Mouse (Mus musculus) neural tube, embryonic 13.5 days (tissue): ENCODE data around the gene Rpp40. TPM values are rescaled to one million over a fixed set of nuclear protein-coding genes. Genes with fewer than 3 reads are reported as not detected.

Experiments used
- ATAC-seq: fragments of 200-750 bp; cut with Nextera tagmentation; 2 replicates; pipeline ENCODE4 v1.8.0; 2017; ENCODE audit warnings: low read depth, mild to moderate bottlenecking, moderate TSS enrichment, moderate library complexity
- H3K27ac ChIP-seq: fragments of 300-500 bp; sonication (generic); replicated peaks from 2 replicates; pipeline ENCODE4 v1.5.1; 2015; ENCODE audit warnings: moderate library complexity, mild to moderate bottlenecking, inconsistent platforms
- H3K27me3 ChIP-seq: fragments of 300-500 bp; sonication (generic); 2 replicates; pipeline ENCODE4 v1.6.1; 2015; ENCODE audit warnings: mild to moderate bottlenecking, inconsistent platforms
- H3K36me3 ChIP-seq: fragments of 300-500 bp; sonication (generic); 2 replicates; pipeline ENCODE4 v1.6.1; 2015; ENCODE audit warnings: mild to moderate bottlenecking, inconsistent platforms
- H3K4me1 ChIP-seq: fragments of 300-500 bp; sonication (generic); replicated peaks from 2 replicates; pipeline ENCODE4 v1.6.1; 2015; ENCODE audit warnings: inconsistent platforms
- H3K4me2 ChIP-seq: fragments of 300-500 bp; sonication (generic); 2 replicates; pipeline ENCODE4 v1.6.1; 2015; ENCODE audit warnings: inconsistent platforms, mild to moderate bottlenecking, moderate library complexity
- H3K4me3 ChIP-seq: fragments of 300-500 bp; sonication (generic); 2 replicates; pipeline ENCODE4 v1.5.1; 2015; ENCODE audit warnings: mild to moderate bottlenecking, inconsistent platforms
- H3K9ac ChIP-seq: fragments of 300-500 bp; sonication (generic); 2 replicates; pipeline ENCODE4 v1.6.1; 2015; ENCODE audit warnings: moderate library complexity, mild to moderate bottlenecking, inconsistent platforms
- H3K9me3 ChIP-seq: fragments of 300-500 bp; sonication (generic); 2 replicates; pipeline ENCODE4 v1.6.1; 2016; ENCODE audit warnings: inconsistent platforms
- WGBS: fragments of 180-500 bp; shearing (Covaris S2); methylation state at CpG from one replicate; pipeline ENCODE4 v1.1.7; 2015; 5-methylcytosine and 5-hydroxymethylcytosine counted together
- polyA plus RNA-seq: library from polyadenylated mRNA; unstranded; fragments of >200 nt; fragmentation: Nextera tagmentation; extraction: Ambion mirVana; gene quantifications from 2 replicates; pipeline ENCODE4 v1.2.1, GENCODE M21; 2015

The Rpp40 gene
- polyA plus RNA-seq, 1 experiment from 2014 or later: 13.4 TPM

GRCm38 (mm10) chr13:35845306-35845705, 60.9 kb downstream of the Rpp40 start:
- H3K9me3 ChIP-seq: no peaks in the 10 kb centered on the region
- ATAC-seq: no peak
- no peak overlapping the region for H3K4me3 ChIP-seq
- no peak overlapping the region for H3K27ac ChIP-seq
- H3K4me2 ChIP-seq: no peak overlapping the region
- H3K4me1 ChIP-seq: 0 out of 2 replicates have a peak, but pooled peaks cover 5% of the 10 kb centered on the region
- H3K27me3 ChIP-seq: no peaks in the 10 kb centered on the region
- WGBS: 66% methylated on average over 3 of the region's 3 CpGs
- H3K36me3 ChIP-seq: no peaks in the 10 kb centered on the region
- no peak overlapping the region for H3K9ac ChIP-seq

Other genes starting within 250 kb of the Rpp40 start
- 6.1 and 7.0 TPM in 2 replicates for gene Cdyl, start 246.5 kb downstream of the Rpp40 start, polyA plus RNA-seq
- gene Ppp1r3g, start 52.5 kb upstream of the Rpp40 start, polyA plus RNA-seq: 0.15 and 0.40 TPM in 2 replicates
- gene Fars2, start 211.1 kb upstream of the Rpp40 start, polyA plus RNA-seq: 28.9 and 33.7 TPM in 2 replicates
- gene Lyrm4, start 211.2 kb upstream of the Rpp40 start, polyA plus RNA-seq: 32.4 and 40.1 TPM in 2 replicates